Mouse (Mus musculus): ENCODE data around the gene Afdn.
"Not testable (repeated sequence)": the region's sequence is repeated elsewhere in the genome, so short reads cannot be mapped to it uniquely, and the experiment has no call there.

The Afdn gene

DNA sequence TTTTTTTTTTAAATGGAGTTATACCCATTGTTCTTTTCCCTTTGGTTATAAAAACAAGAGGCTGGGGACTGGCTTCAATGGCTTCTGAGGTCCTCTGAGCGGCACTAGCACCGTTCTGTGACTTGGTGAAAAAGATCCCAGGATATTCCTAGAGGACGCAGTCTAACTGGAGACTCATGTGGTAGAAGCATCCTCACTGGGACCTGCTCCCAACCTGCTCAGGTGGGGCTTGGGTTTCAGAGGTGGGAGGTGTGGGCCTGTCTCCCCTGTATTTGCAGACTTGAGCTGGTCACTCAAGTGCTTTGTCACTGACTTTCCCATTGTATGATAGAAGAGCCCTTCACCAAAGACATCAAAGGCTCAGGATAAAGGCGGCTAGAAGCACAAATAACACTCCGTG is 20.4 kb upstream of the Afdn start:
- DNase-seq (ENCODE audit: low spot score) = no peak

GRCm38 (mm10) chr17:13740796-13741195 is 19.5 kb upstream of the Afdn start:
- no peak for DNase-seq (ENCODE audit: low spot score)

DNA sequence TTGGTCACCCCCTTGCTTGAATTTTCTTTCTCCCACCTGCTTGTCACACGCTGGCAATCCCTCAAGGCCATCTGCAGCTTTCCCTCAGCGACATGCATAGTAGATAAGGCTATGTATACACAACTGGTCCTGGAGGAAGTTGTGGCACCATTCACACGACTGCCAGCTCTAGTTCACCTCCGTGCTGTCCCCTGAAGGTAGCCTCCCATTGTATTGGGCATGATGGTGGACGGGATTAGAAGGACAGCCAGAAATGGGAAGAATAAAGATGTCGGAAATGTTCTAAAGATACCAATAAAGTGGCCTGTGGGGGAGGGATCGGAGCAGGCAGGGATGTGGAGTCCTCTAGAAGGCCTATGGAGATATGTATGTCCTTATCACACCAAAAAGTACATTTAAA is 18.7 kb upstream of the Afdn start:
- DNase-seq (ENCODE audit: low spot score) = no peak

DNA sequence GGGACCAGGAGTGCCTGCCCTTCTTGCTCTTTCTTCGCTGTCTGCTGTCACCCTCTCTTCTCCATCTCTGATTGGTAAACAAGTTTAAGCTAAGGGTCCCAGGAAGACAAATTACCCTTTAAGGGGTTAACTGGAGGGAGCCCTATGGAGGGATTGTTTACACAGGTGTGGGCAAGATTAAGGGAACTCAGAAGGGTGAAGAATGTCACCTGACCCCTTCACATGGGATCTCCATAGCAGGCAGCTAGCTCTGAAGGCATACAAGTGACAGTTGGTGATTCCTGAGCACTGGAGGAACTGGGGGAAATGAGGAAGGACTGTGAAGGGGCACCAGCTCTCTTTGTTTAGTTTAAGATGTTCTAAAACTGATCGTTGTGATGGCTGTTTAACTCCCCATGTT is 18.0 kb upstream of the Afdn start:
- no peak for DNase-seq (ENCODE audit: low spot score)

DNA sequence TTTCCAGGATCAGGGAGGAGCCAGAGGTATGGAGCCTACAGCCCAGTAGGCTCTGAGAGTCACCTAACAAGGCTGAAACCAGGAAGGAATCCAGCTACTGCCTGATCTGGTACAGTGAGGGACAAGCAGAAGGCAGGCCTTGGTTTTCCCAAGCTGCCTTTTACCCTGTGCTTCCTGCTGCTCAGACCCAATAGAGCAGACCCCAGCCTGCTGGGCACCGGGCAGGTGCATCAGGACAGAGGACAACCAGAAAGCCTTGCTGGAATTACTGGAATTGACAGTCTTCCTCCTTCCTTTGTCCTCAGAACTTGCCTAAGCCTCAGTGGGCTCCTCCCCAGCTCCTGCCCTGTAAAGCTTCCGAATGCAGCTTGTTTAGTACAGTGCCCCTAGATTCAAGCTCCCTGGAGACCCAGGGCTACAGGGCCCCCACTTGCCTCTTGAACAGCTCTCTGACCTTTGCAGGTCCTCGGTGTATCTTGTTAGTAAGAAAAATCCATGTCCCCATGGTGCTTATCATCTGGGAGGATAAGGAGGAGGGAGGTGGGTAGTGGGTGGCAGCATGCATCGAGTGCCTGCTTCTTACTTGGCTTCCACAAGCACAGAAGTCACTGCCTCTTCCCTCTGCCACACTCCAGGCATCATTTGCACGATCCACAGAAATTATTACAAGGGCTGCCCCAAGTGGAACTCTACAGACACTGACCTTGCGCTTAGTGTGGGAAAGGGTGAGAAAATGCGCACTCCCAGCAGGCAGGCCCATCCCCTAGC is 17.2 kb upstream of the Afdn start:
- DNase-seq (ENCODE audit: low spot score) = no peak

DNA sequence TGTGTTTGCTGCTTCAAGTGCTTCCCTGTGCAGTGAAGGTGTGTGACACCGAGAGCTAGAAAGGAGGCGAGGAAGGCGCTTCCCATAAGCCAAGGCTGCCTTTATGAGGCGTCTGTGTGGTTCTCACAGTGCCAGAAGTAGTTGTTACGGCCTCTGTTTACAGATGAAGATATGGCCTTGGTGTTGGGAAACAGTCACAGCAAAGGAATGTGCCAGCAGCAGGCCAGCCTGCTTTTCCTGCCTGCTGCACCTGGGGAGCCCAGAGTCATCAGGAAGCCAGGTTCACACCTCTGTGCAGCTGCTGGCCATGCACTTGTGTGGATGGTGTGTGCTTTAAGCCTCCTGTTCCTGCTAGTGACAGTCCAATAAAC is 16.6 kb upstream of the Afdn start:
- no peak for DNase-seq (ENCODE audit: low spot score)

DNA sequence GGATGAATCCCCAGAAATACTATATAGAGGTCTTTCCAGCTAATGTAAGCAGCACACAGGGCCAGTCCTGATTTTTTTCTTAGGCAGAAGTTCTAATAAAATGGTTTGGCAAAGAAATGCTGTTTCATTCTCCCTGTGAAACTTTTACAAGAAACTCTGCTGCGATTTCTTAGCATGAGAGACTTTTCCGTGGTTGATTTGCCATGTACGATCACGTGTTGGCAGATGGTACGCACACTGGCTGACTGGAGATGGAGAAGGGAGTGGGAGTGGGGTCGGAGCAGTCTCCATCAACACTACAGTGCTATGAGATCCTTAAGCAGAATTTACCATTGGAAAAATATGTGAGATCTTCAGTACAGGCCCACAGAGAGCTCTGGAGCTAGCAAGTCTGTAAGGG is 16.1 kb upstream of the Afdn start:
- DNase-seq (ENCODE audit: low spot score) = no peak

- no peak for DNase-seq (ENCODE audit: low spot score)
Measured at GRCm38 (mm10) chr17:13744824-13745223, 15.5 kb upstream of the Afdn start.

DNA sequence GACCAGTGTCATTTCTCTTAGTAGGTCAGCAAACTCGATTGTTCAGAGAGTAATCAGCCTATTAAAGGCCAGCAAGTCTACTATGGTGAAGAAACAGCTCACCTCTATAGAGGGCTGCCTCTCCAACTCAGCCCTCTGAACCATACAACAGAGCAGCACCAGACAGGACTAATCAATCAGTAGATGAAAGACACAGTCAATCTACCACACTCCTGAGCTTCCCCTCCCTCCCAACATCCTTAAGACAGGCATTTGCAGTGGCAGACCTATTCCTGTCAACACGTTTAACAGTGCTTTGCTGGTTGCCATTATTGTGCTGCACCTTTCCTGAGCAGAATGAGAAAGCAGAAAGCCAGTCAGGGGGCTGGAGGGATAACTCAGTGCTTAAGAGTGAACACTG is 15.0 kb upstream of the Afdn start:
- DNase-seq (ENCODE audit: low spot score) = no peak

DNA sequence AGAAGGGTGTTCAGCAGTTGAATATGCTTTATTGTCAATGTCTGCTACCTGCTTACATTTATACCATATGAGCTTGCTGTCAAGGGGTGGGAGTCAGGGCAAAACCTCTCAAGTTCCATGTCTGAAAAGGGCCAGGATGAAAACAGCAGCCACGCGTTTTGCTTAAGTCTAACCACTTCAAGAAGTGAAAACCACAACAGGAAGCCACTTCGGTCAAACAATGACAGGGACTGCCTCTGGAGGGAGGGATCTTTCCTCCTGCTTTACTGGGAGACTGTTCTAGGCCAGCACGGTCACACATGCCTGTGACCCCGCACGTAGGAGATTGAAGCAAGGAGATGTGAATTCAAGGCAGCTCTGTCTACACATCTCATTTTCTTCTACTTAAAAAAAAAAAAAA is 14.0 kb upstream of the Afdn start:
- no peak for DNase-seq (ENCODE audit: low spot score)

DNA sequence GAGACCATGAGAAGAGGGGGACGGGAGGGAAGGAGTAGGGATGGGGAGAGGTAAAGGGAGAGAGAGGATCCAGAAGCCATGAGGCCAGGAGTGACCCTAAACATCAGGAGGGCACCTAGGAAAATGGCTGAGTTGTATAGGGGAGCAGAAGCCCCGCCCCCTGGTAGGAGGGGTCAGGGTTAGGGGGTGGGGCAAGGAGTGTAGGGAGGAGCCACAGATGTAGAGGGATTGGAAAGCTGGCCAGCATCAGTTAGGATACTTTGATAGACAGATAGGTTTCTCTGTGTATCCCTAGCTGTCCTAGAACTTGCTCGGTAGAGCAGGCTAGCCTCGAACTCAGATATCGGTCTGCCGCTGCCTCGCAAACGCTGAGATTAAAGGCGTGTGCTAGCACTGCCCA is 12.7 kb upstream of the Afdn start:
- no peak for DNase-seq (ENCODE audit: low spot score)

DNA sequence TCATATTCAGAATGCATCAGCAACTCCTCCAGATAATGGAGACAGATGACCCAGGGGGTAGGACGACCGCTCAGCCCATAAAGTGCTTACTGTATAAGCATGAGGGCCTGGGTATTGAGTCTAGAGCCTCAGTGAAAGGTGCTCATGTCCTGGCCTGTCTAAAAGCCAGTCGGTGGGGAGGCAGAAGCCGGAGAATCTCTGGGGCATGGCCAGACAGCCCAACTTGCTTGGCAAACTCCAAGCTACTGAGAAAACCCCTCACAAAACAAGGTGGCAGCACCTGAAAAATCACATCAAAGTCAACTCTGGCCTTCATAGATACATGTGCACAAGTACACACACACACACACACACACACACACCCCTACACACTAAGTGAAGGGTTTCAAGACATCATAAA is 11.3 kb upstream of the Afdn start:
- no peak for DNase-seq (ENCODE audit: low spot score)

DNA sequence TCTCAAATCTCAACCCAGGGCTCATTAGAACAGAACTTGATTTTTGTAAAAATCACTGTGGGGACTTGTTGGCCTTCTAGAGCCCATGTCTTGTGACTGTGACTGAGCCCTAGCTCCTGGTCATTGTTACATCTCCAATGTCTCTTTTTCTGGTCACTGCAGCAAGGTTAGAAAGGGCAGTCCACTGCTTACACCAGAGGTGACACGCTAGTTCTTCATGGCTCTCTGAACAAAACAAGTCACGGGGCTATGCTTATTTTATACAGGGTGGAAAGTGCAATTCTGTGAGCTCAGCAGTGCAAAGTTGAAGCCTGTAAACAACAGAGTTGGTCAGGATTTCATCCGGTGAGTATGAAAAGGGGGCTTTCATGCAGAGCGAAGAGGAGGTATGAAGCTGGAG is 6.4 kb upstream of the Afdn start:
- no peak for DNase-seq (ENCODE audit: low spot score)

- DNase-seq (ENCODE audit: low spot score) = no peak
Measured at GRCm38 (mm10) chr17:13754940-13755339, 5.4 kb upstream of the Afdn start.

- no peak for DNase-seq (ENCODE audit: low spot score)
Measured at GRCm38 (mm10) chr17:13758586-13758985, 1.8 kb upstream of the Afdn start.

- no peak for DNase-seq (ENCODE audit: low spot score)
Measured at GRCm38 (mm10) chr17:13759156-13759852, 1.0 kb upstream of the Afdn start.

- DNase-seq (ENCODE audit: low spot score) = no peak
Measured at GRCm38 (mm10) chr17:13760675-13761178, 388 bp downstream of the Afdn start.

- DNase-seq (ENCODE audit: low spot score) = no peak
Measured at GRCm38 (mm10) chr17:13761179-13761913, 1.0 kb downstream of the Afdn start, which contains the start of gene Tcte2. Tcte2 (minus strand) TSS chr17:13761825.

GRCm38 (mm10) chr17:13763819-13764218 is 3.5 kb downstream of the Afdn start:
- no peak for DNase-seq (ENCODE audit: low spot score)

DNA sequence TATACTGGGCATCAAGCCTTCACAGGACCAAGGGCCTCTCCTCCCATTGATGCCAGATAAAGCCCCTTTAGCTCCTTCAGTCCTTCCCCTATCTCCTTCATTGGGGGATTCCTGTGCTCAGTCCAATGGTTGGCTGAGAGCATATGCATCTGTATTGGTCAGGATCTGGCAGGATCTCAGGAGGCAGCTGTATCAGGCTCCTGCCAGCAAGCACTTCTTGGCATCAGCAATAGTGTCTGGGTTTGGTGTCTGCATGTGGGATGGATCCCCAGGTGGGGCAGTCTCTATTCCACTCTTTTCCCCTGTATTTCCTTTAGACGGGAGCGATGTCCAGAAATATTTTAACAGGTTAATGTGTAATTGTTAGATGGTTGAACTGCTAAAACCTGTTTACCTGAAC is 4.6 kb downstream of the Afdn start:
- not testable (repeated sequence) for DNase-seq (ENCODE audit: low spot score)

- no peak for DNase-seq (ENCODE audit: low spot score)
Measured at GRCm38 (mm10) chr17:13768531-13768930, 8.2 kb downstream of the Afdn start.

GRCm38 (mm10) chr17:13769256-13769655 is 8.9 kb downstream of the Afdn start:
- DNase-seq (ENCODE audit: low spot score) = no peak

GRCm38 (mm10) chr17:13777676-13778075 is 17.3 kb downstream of the Afdn start:
- no peak for DNase-seq (ENCODE audit: low spot score)
